Mouse (Mus musculus) kidney, adult 2 months (tissue): Measurements from ENCODE around the gene Mdh1.

Experiments
- CTCF ChIP-seq: fragments of 200-500 bp; conservative IDR thresholded peaks from 2 replicates; pipeline ENCODE4 v1.5.1; 2011; ENCODE audit warnings: low read depth, mild to moderate bottlenecking, control low read depth, low read length, moderate library complexity, mixed read lengths; ENCODE audit not compliant: insufficient read depth, insufficient read length
- POLR2A ChIP-seq: fragments of 200-500 bp; IDR thresholded peaks from one replicate; pipeline ENCODE4 v1.6.1; 2011; ENCODE audit warnings: low read depth, low read length, control low read depth

DNA sequence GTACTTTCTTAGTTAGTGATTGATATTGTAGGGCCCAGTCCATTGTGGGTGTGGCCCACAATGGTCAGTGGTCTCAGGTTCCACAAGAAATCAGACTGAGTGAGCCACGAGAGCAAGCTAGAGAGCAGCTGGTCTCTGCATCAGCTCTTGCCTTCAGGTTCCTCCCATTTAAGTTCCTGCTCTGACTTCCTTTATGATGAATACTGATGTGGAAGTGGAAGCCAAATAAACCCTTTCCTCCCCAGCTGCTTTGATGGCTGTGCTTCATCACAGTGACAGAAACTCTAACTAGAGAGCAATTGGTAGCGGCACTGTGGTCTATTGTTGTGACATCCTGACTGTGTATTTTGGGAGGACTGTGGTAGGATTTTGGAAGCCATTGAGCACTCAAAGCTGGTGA is 32.1 kb downstream of the Mdh1 start:
- TF ChIP-seq POLR2A (no peak), CTCF (no peak)
